Mouse (Mus musculus) olfactory bulb, adult 2 months (tissue): ENCODE data around the gene Cfap43.

Experiments
- CTCF ChIP-seq: fragments of 200-500 bp; IDR thresholded peaks from 2 replicates; pipeline ENCODE4 v1.5.1; 2012; ENCODE audit warnings: low read depth, mild to moderate bottlenecking, low read length, moderate library complexity; ENCODE audit not compliant: insufficient read depth
- POLR2A ChIP-seq: fragments of 200-500 bp; IDR thresholded peaks from 2 replicates; pipeline ENCODE4 v1.6.1; 2012; ENCODE audit warnings: mild to moderate bottlenecking, low read depth, low read length, moderate library complexity; ENCODE audit not compliant: insufficient read depth

DNA sequence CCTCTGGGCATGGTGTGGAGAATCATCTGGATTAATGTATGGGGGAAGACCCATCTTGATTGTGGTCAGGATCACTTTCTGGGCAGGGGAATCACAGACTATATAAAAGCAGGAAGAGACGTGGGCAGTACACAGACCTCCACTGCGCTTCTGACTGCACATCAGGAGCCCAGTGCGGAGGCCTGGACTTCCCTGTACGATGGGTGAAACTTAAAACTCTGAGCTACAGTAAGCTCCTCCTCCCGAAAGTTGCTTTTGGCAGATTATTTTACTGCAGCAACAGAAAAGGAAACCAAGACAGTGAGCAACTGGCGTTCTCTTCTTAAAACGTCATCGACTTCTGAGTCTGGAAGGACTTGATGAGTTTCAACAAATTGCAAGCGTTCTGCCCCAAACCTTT, 164.2 kb downstream of the Cfap43 start:
- TF ChIP-seq POLR2A: no peak
- no peak for TF ChIP-seq CTCF
